ENCODE assay signal across 27 mouse cellular contexts in genomic region chr16:37634578-37634977, GRCm38 (mm10). TPM values are rescaled to one million over a fixed set of nuclear protein-coding genes. Genes with fewer than 3 reads are reported as not detected.
DNase-seq lines count a peak whose midpoint lies in the region; ATAC-seq and TF ChIP-seq lines count a peak whose summit lies in the region.
"Had no signal": no experiment of that assay in that cellular context is flagged by ENCODE, and none has a peak within 500 bp of the region (broad histone marks: within the 10 kb centered on the region; RNA-seq: fewer than 3 reads in every experiment).

No protein-coding gene starts in this region.

- no peak for TF ChIP-seq CTCF in liver, embryonic 14.5 days (IDR thresholded peaks at IDR 0.05; ENCODE audit: low read depth)

- H3K9ac ChIP-seq in heart, embryonic 15.5 days: no peak overlapping the region
- no peak overlapping the region for H3K9ac ChIP-seq in liver, embryonic 14.5 days (replicated peaks)
- H3K9ac ChIP-seq in intestine, embryonic 16.5 days (ENCODE audit: low read depth, low read length): no peak overlapping the region
- H3K9ac ChIP-seq: embryonic facial prominence, embryonic 15.5 days; limb, embryonic 13.5 days; midbrain, embryonic 13.5 days; neural tube, embryonic 12.5 days had no signal

- intact Hi-C loops in heart, postnatal 14 days (cut with DNase I): no loop called here

- 51% methylated on average over 9 of the region's 9 CpGs for WGBS in heart, embryonic 15.5 days
- WGBS in liver, embryonic 14.5 days (ENCODE audit: insufficient replicate concordance): 19% methylated on average over 9 of the region's 9 CpGs
- 69% methylated on average over 9 of the region's 9 CpGs for WGBS in intestine, embryonic 16.5 days

- no peak overlapping the region for H3K27ac ChIP-seq in heart, embryonic 15.5 days
- H3K27ac ChIP-seq in liver, embryonic 14.5 days: no peak overlapping the region
- no peak overlapping the region for H3K27ac ChIP-seq in intestine, embryonic 16.5 days (ENCODE audit: low read length)
- H3K27ac ChIP-seq: embryonic facial prominence, embryonic 15.5 days; limb, embryonic 13.5 days; midbrain, embryonic 13.5 days; neural tube, embryonic 12.5 days had no signal

- no peaks in the 10 kb centered on the region for H3K36me3 ChIP-seq in heart, embryonic 15.5 days
- no peaks in the 10 kb centered on the region for H3K36me3 ChIP-seq in liver, embryonic 14.5 days (replicated peaks; ENCODE audit: control insufficient read depth, insufficient read depth, low read depth)
- H3K36me3 ChIP-seq in intestine, embryonic 16.5 days (ENCODE audit: control insufficient read depth, insufficient read depth, low read length): no peaks in the 10 kb centered on the region
- H3K36me3 ChIP-seq: embryonic facial prominence, embryonic 15.5 days; limb, embryonic 13.5 days; midbrain, embryonic 13.5 days; neural tube, embryonic 12.5 days had no signal

- peak; percentile 64; the same call in 1 of the 2 replicates for ATAC-seq in frontal cortex, adult (ENCODE audit: low TSS enrichment)
- ATAC-seq in heart, embryonic 15.5 days (replicated peaks; ENCODE audit: insufficient number of reproducible peaks, insufficient read depth, low FRiP score, low read depth): no peak
- ATAC-seq in liver, embryonic 14.5 days (ENCODE audit: insufficient read depth): peak; percentile 91
- ATAC-seq in intestine, embryonic 16.5 days: no peak
- ATAC-seq: CD4-positive, CD25-positive, alpha-beta regulatory T cell, adult 4 months; midbrain, embryonic 13.5 days had no signal

- peak; percentile 43 for TF ChIP-seq EP300 in liver, embryonic 14.5 days (IDR thresholded peaks at IDR 0.05; ENCODE audit: low read depth)

- no peaks in the 10 kb centered on the region for H3K4me1 ChIP-seq in heart, embryonic 15.5 days (replicated peaks)
- H3K4me1 ChIP-seq in liver, embryonic 14.5 days (replicated peaks; ENCODE audit: control insufficient read depth in 2 of 2, insufficient read depth in 2 of 2, low read length in 1 of 2): peaks cover 0 to 7% of the 10 kb centered on the region in 2 experiments; a peak in 2 of 4 replicates
- H3K4me1 ChIP-seq in intestine, embryonic 16.5 days (ENCODE audit: control insufficient read depth, insufficient read depth, low read length): no peaks in the 10 kb centered on the region
- H3K4me1 ChIP-seq: embryonic facial prominence, embryonic 15.5 days; limb, embryonic 13.5 days; neural tube, embryonic 12.5 days had no signal

- no peaks in the 10 kb centered on the region for H3K9me3 ChIP-seq in heart, embryonic 15.5 days (replicated peaks)
- H3K9me3 ChIP-seq in liver, embryonic 14.5 days (ENCODE audit: control insufficient read depth, low read length): no peaks in the 10 kb centered on the region
- no peaks in the 10 kb centered on the region for H3K9me3 ChIP-seq in intestine, embryonic 16.5 days (ENCODE audit: control insufficient read depth, low read length)
- H3K9me3 ChIP-seq: embryonic facial prominence, embryonic 15.5 days; limb, embryonic 13.5 days; neural tube, embryonic 12.5 days had no signal

- H3K27me3 ChIP-seq in heart, embryonic 15.5 days: no peaks in the 10 kb centered on the region
- H3K27me3 ChIP-seq in liver, embryonic 14.5 days (ENCODE audit: control insufficient read depth, insufficient read depth, low read length): no peaks in the 10 kb centered on the region
- no peaks in the 10 kb centered on the region for H3K27me3 ChIP-seq in intestine, embryonic 16.5 days (replicated peaks; ENCODE audit: control insufficient read depth, insufficient read depth, low read length)
- H3K27me3 ChIP-seq: embryonic facial prominence, embryonic 15.5 days; limb, embryonic 13.5 days; midbrain, embryonic 13.5 days; neural tube, embryonic 12.5 days had no signal

- peak overlapping the region; percentile 29 for H3K4me2 ChIP-seq in heart, embryonic 15.5 days
- H3K4me2 ChIP-seq in liver, embryonic 14.5 days (ENCODE audit: low read depth): peak overlapping the region; percentile 34
- no peak overlapping the region for H3K4me2 ChIP-seq in intestine, embryonic 16.5 days (ENCODE audit: low read depth, low read length)
- H3K4me2 ChIP-seq: embryonic facial prominence, embryonic 15.5 days; limb, embryonic 13.5 days; midbrain, embryonic 13.5 days; neural tube, embryonic 12.5 days had no signal

- no peak for DNase-seq in frontal cortex, postnatal 14 days (ENCODE audit: low spot score in 2 of 2)
- DNase-seq in heart, postnatal 14 days: no peak
- DNase-seq in MEL-GATA-1-ER (ENCODE audit: extremely low read depth, low read depth): peak; percentile 74
- DNase-seq in liver, embryonic 14.5 days (ENCODE audit: low read depth in 3 of 3, low spot score in 3 of 3): peak; percentile 39 to 45 (median 42)
- no peak for DNase-seq in frontal cortex, postnatal 25 days (ENCODE audit: low spot score in 2 of 2)
- DNase-seq: adrenal gland, postnatal 14 days; cerebellum, adult 11-12 months; cerebellum, postnatal 25 days; gastrocnemius, postnatal 25 days; kidney, adult 18-20 months; kidney, postnatal 10 days; layer of hippocampus, postnatal 36 days; lung, postnatal 10 days; right cerebral cortex, adult 18-20 months; thymus, postnatal 25 days had no signal

- no peak overlapping the region for H3K4me3 ChIP-seq in heart, embryonic 15.5 days
- H3K4me3 ChIP-seq in liver, embryonic 14.5 days (ENCODE audit: insufficient read depth in 1 of 2, low read depth in 2 of 2, low read length in 2 of 2): 0 out of 4 replicates have a peak overlapping the region, but pooled peaks of 1 of the 2 experiments have one; percentile 4
- no peak overlapping the region for H3K4me3 ChIP-seq in intestine, embryonic 16.5 days (ENCODE audit: low read length)
- H3K4me3 ChIP-seq: embryonic facial prominence, embryonic 15.5 days; limb, embryonic 13.5 days; midbrain, embryonic 13.5 days; neural tube, embryonic 12.5 days had no signal

RNA-seq across cellular contexts. Expression of gene Ndufb4, which starts 19.7 kb away (rescaled TPM):
- 64.7 and 134 TPM in 2 replicates for polyA plus RNA-seq in heart, embryonic 15.5 days (2015; fragmentation: Nextera tagmentation; extraction: Ambion mirVana)
- 100 to 1,000 TPM; 124 to 140 TPM for total RNA-seq in heart, postnatal 14 days (2021)
- polyA plus RNA-seq in liver, embryonic 14.5 days (2012; rRNA removed): 23.9 and 34.3 TPM in 2 replicates
- polyA plus RNA-seq in liver, embryonic 14.5 days (2014; fragmentation: Nextera tagmentation; extraction: Ambion mirVana): 47.2 and 52.9 TPM in 2 replicates
- polyA plus RNA-seq in intestine, embryonic 16.5 days (2015; fragmentation: Nextera tagmentation; extraction: Ambion mirVana): 58.1 and 60.9 TPM in 2 replicates

RNA-seq across cellular contexts. Expression of gene Hgd, which starts 54.6 kb away (rescaled TPM):
- polyA plus RNA-seq in heart, embryonic 15.5 days (2015; fragmentation: Nextera tagmentation; extraction: Ambion mirVana): 0.21 and 0.30 TPM in 2 replicates
- under 1 TPM in 1 of 2 experiments, not detected in 1; 0.12 TPM for total RNA-seq in heart, postnatal 14 days (2021)
- 20.3 and 21.3 TPM in 2 replicates for polyA plus RNA-seq in liver, embryonic 14.5 days (2012; rRNA removed)
- 32.7 and 34.6 TPM in 2 replicates for polyA plus RNA-seq in liver, embryonic 14.5 days (2014; fragmentation: Nextera tagmentation; extraction: Ambion mirVana)
- 1.2 TPM in 2 replicates for polyA plus RNA-seq in intestine, embryonic 16.5 days (2015; fragmentation: Nextera tagmentation; extraction: Ambion mirVana)
- total RNA-seq: gastrocnemius, postnatal 25 days; layer of hippocampus, adult 18-20 months; layer of hippocampus, postnatal 36 days; left cerebral cortex, postnatal 14 days; megakaryocyte, adult 5-6 weeks had no signal
- polyA plus RNA-seq: embryonic facial prominence, embryonic 15.5 days; hindbrain, embryonic 11.5 days; neural tube, embryonic 12.5 days had no signal

Comparison
In these comparisons a context has a peak if more than half of its experiments do, and no peak if none do; other contexts are left out.
1. ATAC-seq: peak in frontal cortex, adult (single experiment) and liver, embryonic 14.5 days (single experiment); none in heart, embryonic 15.5 days (single experiment) and intestine, embryonic 16.5 days (single experiment).
2. DNase-seq: peak in MEL-GATA-1-ER (single experiment) and liver, embryonic 14.5 days (3 of 3); none in frontal cortex, postnatal 14 days (0 of 2), heart, postnatal 14 days (0 of 2) and frontal cortex, postnatal 25 days (0 of 2).